Mouse (Mus musculus): ENCODE measurements around the gene Itfg2.
A peak's percentile ranks its signal among the peaks of the same experiment; 100 is the strongest.
"Not testable (repeated sequence)": the region's sequence is repeated elsewhere in the genome, so short reads cannot be mapped to it uniquely, and the experiment has no call there.

Itfg2 gene

GRCm38 (mm10) chr6:128381254-128381653 is 43.5 kb downstream of the Itfg2 start:
- DNase-seq (ENCODE audit: low spot score) = no peak

- not testable (repeated sequence) for DNase-seq (ENCODE audit: low spot score)
These were observed 44.0 kb downstream of the Itfg2 start for GRCm38 (mm10) chr6:128380594-128381167.

GRCm38 (mm10) chr6:128379636-128380035 is 45.1 kb downstream of the Itfg2 start:
- no peak for DNase-seq (ENCODE audit: low spot score)

- peak; percentile 45 for DNase-seq (ENCODE audit: low spot score)
These were observed 48.2 kb downstream of the Itfg2 start for GRCm38 (mm10) chr6:128376371-128377085.

GRCm38 (mm10) chr6:128375192-128375591 is 49.5 kb downstream of the Itfg2 start, which contains the start of the genes Tex52 and Gm44596:
Gene Tex52 (plus strand): TSS chr6:128375456.
Gene Gm44596 (plus strand): TSS chr6:128375503.
- no peak for DNase-seq (ENCODE audit: low spot score)

- DNase-seq (ENCODE audit: low spot score) = no peak
These were observed 54.7 kb downstream of the Itfg2 start for GRCm38 (mm10) chr6:128370040-128370439.

- no peak for DNase-seq (ENCODE audit: low spot score)
These were observed 58.3 kb downstream of the Itfg2 start for GRCm38 (mm10) chr6:128366466-128366865.

DNA sequence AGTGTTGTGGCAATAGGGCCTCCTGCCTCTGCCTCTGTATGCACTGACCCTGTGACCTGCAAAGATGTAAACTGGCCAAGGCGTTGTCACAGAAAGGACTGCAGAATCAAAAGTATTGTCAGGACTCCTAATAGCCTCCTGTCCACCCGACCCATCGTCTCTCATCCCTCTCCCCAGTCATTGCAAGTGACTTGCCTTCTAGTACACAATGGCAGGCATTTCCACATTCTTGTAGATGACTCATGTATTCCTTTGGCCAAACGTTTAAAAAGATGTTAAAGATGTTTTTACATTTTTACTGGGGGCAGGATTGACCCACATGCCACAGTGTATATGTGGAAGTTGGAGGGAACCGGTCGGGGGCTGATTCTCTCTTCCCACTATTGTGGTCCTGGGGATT is 60.0 kb downstream of the Itfg2 start:
- no peak for DNase-seq (ENCODE audit: low spot score)

GRCm38 (mm10) chr6:128363007-128363825 is 61.5 kb downstream of the Itfg2 start:
- DNase-seq (ENCODE audit: low spot score) = no peak

GRCm38 (mm10) chr6:128362381-128363006 is 62.2 kb downstream of the Itfg2 start, which contains the start of the genes Rhno1 and Foxm1:
Gene Rhno1 (minus strand): TSS chr6:128362911.
Gene Foxm1 (plus strand): TSS chr6:128362967.
- DNase-seq (ENCODE audit: low spot score) = peak; percentile 87

GRCm38 (mm10) chr6:128361901-128362300 is 62.8 kb downstream of the Itfg2 start:
- no peak for DNase-seq (ENCODE audit: low spot score)
